Mouse (Mus musculus): Measurements from ENCODE around the gene Drc3.

- TF ChIP-seq CTCF (IDR thresholded peaks at IDR 0.05; ENCODE audit: control insufficient read depth, insufficient read depth, insufficient read length) (no peak), MYOG (IDR thresholded peaks at IDR 0.05; ENCODE audit: control insufficient read depth, extremely low read depth, insufficient read length) (no peak), USF1 (IDR thresholded peaks at IDR 0.05; ENCODE audit: low read depth) (no peak), MAX (IDR thresholded peaks at IDR 0.05) (no peak), CEBPB (IDR thresholded peaks at IDR 0.05; ENCODE audit: low read depth) (no peak), MYOD1 (IDR thresholded peaks at IDR 0.05; ENCODE audit: control insufficient read depth, insufficient read length, low read depth) (no peak)
Observed at GRCm38 (mm10) chr11:60426417-60426816, 73.3 kb downstream of the Drc3 start.

Measured in C2C12 (cell line).